Mouse (Mus musculus) cerebellum, adult 2 months (tissue): ENCODE results near the gene Ldhb.

Source experiments
- CTCF ChIP-seq: fragments of 200-500 bp; IDR thresholded peaks from 2 replicates; pipeline ENCODE4 v1.5.1; 2011; ENCODE audit warnings: low read depth, mild to moderate bottlenecking, control low read depth, low read length, moderate library complexity, borderline replicate concordance; ENCODE audit not compliant: insufficient read depth
- POLR2A ChIP-seq: fragments of 200-500 bp; IDR thresholded peaks from 2 replicates; pipeline ENCODE4 v1.6.1; 2011; ENCODE audit warnings: low read length, control low read depth, borderline replicate concordance; ENCODE audit not compliant: insufficient read depth

- TF ChIP-seq CTCF (no peak), POLR2A (no peak)
Measured at GRCm38 (mm10) chr6:142529680-142530079, 21.9 kb upstream of the Ldhb start.
